Mouse (Mus musculus): ENCODE results near the gene Anapc1.

- TF ChIP-seq CTCF (conservative IDR thresholded peaks at IDR 0.05 in 1 of 2, IDR thresholded peaks at IDR 0.05 in 1 of 2; ENCODE audit: low read depth in 2 of 2, low read length in 2 of 2) (no peak), MAX (IDR thresholded peaks at IDR 0.05; ENCODE audit: low read length) (no peak), MAZ (IDR thresholded peaks at IDR 0.05; ENCODE audit: low read depth, low read length) (no peak), BHLHE40 (IDR thresholded peaks at IDR 0.05; ENCODE audit: low read depth, low read length) (no peak), MYC (IDR thresholded peaks at IDR 0.05; ENCODE audit: low read depth, low read length) (no peak), RCOR1 (conservative IDR thresholded peaks at IDR 0.05; ENCODE audit: low read depth, low read length) (no peak), POLR2A (IDR thresholded peaks at IDR 0.05; ENCODE audit: low read depth, low read length) (no peak), MAFK (IDR thresholded peaks at IDR 0.05; ENCODE audit: insufficient replicate concordance, low read length) (no peak), JUND (conservative IDR thresholded peaks at IDR 0.05; ENCODE audit: low read depth, low read length) (no peak), SIN3A (IDR thresholded peaks at IDR 0.05; ENCODE audit: low read length) (no peak), EP300 (IDR thresholded peaks at IDR 0.05; ENCODE audit: low read length) (no peak), ZNF384 (IDR thresholded peaks at IDR 0.05; ENCODE audit: low read depth, low read length) (no peak), USF1 (IDR thresholded peaks at IDR 0.05; ENCODE audit: low read depth, low read length) (no peak), E2F4 (IDR thresholded peaks at IDR 0.05; ENCODE audit: insufficient replicate concordance, low read depth, low read length) (no peak)
Observed at GRCm38 (mm10) chr2:128726626-128727025, 39.4 kb upstream of the Anapc1 start.

Measured in CH12.LX (cell line).